ENCODE assay signal across 12 mouse cellular contexts in genomic region chr16:38771145-38771544, GRCm38 (mm10). TPM values are rescaled to one million over a fixed set of nuclear protein-coding genes. Genes with fewer than 3 reads are reported as not detected.
"Had no signal": no experiment of that assay in that cellular context is flagged by ENCODE, and none has a peak within 500 bp of the region (broad histone marks: within the 10 kb centered on the region; RNA-seq: fewer than 3 reads in every experiment).

No protein-coding gene starts in this region.

- H3K9ac ChIP-seq: neural tube, embryonic 13.5 days; neural tube, embryonic 15.5 days; stomach, embryonic 15.5 days had no signal

- H3K4me2 ChIP-seq: neural tube, embryonic 13.5 days; neural tube, embryonic 15.5 days; stomach, embryonic 15.5 days had no signal

- H3K36me3 ChIP-seq: stomach, embryonic 15.5 days had no signal

- H3K4me1 ChIP-seq: stomach, embryonic 15.5 days had no signal

- H3K27ac ChIP-seq: neural tube, embryonic 13.5 days; neural tube, embryonic 15.5 days; stomach, embryonic 15.5 days; stomach, postnatal 0 days had no signal

- H3K9me3 ChIP-seq: neural tube, embryonic 13.5 days; neural tube, embryonic 15.5 days; stomach, embryonic 15.5 days had no signal

- H3K27me3 ChIP-seq: neural tube, embryonic 13.5 days; neural tube, embryonic 15.5 days; stomach, embryonic 15.5 days had no signal

- H3K4me3 ChIP-seq: neural tube, embryonic 13.5 days; neural tube, embryonic 15.5 days; stomach, embryonic 15.5 days had no signal

RNA-seq across cellular contexts. Expression of gene Upk1b, which starts 29.0 kb away (rescaled TPM):
- polyA plus RNA-seq: neural tube, embryonic 14.5 days had no signal

RNA-seq across cellular contexts. Expression of gene 4930435E12Rik, which starts 57.4 kb away (rescaled TPM):
- polyA plus RNA-seq: neural tube, embryonic 13.5 days; neural tube, embryonic 14.5 days; neural tube, embryonic 15.5 days; small intestine, adult 2 months; spleen, adult 2 months; stomach, embryonic 14.5 days; stomach, embryonic 15.5 days; stomach, embryonic 16.5 days; stomach, postnatal 0 days; thymus, adult 2 months; thymus, postnatal 0 days; urinary bladder, adult 2 months had no signal
